In genomic region chr4:117836204-117836767, GRCm38 (mm10) we compare ENCODE assay signal across 8 mouse cellular contexts. TPM values are rescaled to one million over a fixed set of nuclear protein-coding genes. Genes with fewer than 3 reads are reported as not detected.
DNase-seq lines count a peak whose midpoint lies in the region; ATAC-seq and TF ChIP-seq lines count a peak whose summit lies in the region.

No protein-coding gene starts in this region.

- in situ Hi-C loops in ES-E14 (cut with MboI; ENCODE audit: low sequenced_read_pairs in 2 of 2, unreplicated experiment in 2 of 2): loop anchor here in 1 of 2 experiments (25.0 kb wide), 1 partner anchor 251 kb away; no protein-coding TSS in a partner anchor

- H3K27ac ChIP-seq in ES-E14 (ENCODE audit: insufficient read depth, low read depth, low read length, poor library complexity, severe bottlenecking): no peak overlapping the region
- peak overlapping the region; percentile 77 for H3K27ac ChIP-seq in forebrain, embryonic 14.5 days (ENCODE audit: low read depth, low read length)
- peak overlapping the region; percentile 88 for H3K27ac ChIP-seq in neural tube, embryonic 14.5 days (ENCODE audit: low read depth, low read length)
- peak overlapping the region; percentile 79 for H3K27ac ChIP-seq in testis, adult 2 months (ENCODE audit: control insufficient read depth, insufficient read depth, low read depth, low read length)

- no peaks in the 10 kb centered on the region for H3K36me3 ChIP-seq in ES-E14 (ENCODE audit: control insufficient read depth, insufficient read depth, low read length, poor library complexity, severe bottlenecking)
- no peaks in the 10 kb centered on the region for H3K36me3 ChIP-seq in forebrain, embryonic 14.5 days (ENCODE audit: control insufficient read depth, insufficient read depth, low read length)
- H3K36me3 ChIP-seq in neural tube, embryonic 14.5 days (ENCODE audit: control insufficient read depth, insufficient read depth, low read length): no peaks in the 10 kb centered on the region
- no peaks in the 10 kb centered on the region for H3K36me3 ChIP-seq in testis, adult 2 months (ENCODE audit: control insufficient read depth, insufficient read depth, low read length)

- TF ChIP-seq POLR2A in testis, adult 2 months (IDR thresholded peaks at IDR 0.05; ENCODE audit: control insufficient read depth, low read depth, low read length): no peak

- H3K4me3 ChIP-seq in ES-E14 (ENCODE audit: insufficient read depth in 1 of 2, low read depth in 1 of 2, low read length in 2 of 2, poor library complexity in 1 of 2, severe bottlenecking in 1 of 2): peak overlapping the region; percentile 79 to 83
- H3K4me3 ChIP-seq in forebrain, embryonic 14.5 days (ENCODE audit: low read depth, low read length): peak overlapping the region; percentile 71
- H3K4me3 ChIP-seq in neural tube, embryonic 14.5 days (ENCODE audit: low read depth, low read length): peak overlapping the region; percentile 79
- H3K4me3 ChIP-seq in testis, adult 2 months (ENCODE audit: control insufficient read depth, low read depth, low read length): peak overlapping the region; percentile 96

- peak; percentile 90 for ATAC-seq in forebrain, embryonic 14.5 days
- peak; percentile 92 for ATAC-seq in neural tube, embryonic 14.5 days (ENCODE audit: low read depth)

- H3K27me3 ChIP-seq in forebrain, embryonic 14.5 days (replicated peaks; ENCODE audit: control insufficient read depth, insufficient read depth, low read length): no peaks in the 10 kb centered on the region
- no peaks in the 10 kb centered on the region for H3K27me3 ChIP-seq in neural tube, embryonic 14.5 days (ENCODE audit: control insufficient read depth, insufficient read depth, low read length)
- no peaks in the 10 kb centered on the region for H3K27me3 ChIP-seq in testis, adult 2 months (ENCODE audit: control insufficient read depth, insufficient read depth, low read length)

- intact Hi-C loops in heart, postnatal 14 days (cut with DNase I): no loop called here

- no peak for TF ChIP-seq CTCF in testis, adult 2 months (IDR thresholded peaks at IDR 0.05; ENCODE audit: control insufficient read depth, insufficient read depth, insufficient replicate concordance, low read depth, low read length)

- under 1% methylated on average over 48 of the region's 48 CpGs for WGBS in forebrain, embryonic 14.5 days
- WGBS in neural tube, embryonic 14.5 days: under 1% methylated on average over 46 of the region's 48 CpGs

- peak overlapping the region; percentile 96 for H3K4me2 ChIP-seq in forebrain, embryonic 14.5 days (ENCODE audit: low read length)
- peak overlapping the region; percentile 87 for H3K4me2 ChIP-seq in neural tube, embryonic 14.5 days (ENCODE audit: low read depth, low read length)

- H3K9ac ChIP-seq in ES-E14 (ENCODE audit: insufficient read depth, low read depth, low read length, poor library complexity, severe bottlenecking): peak overlapping the region; percentile 88
- H3K9ac ChIP-seq in forebrain, embryonic 14.5 days (ENCODE audit: low read length): peak overlapping the region; percentile 82
- H3K9ac ChIP-seq in neural tube, embryonic 14.5 days (replicated peaks; ENCODE audit: low read depth, low read length): peak overlapping the region; percentile 82

- peak; percentile 87 for DNase-seq in ES-E14 (ENCODE audit: low read depth, low spot score)
- DNase-seq in cerebellum, adult 11 months: peak; percentile 88
- DNase-seq in forebrain, embryonic 14.5 days (ENCODE audit: low spot score): peak; percentile 93
- DNase-seq in heart, postnatal 14 days: peak; percentile 84 to 87
- DNase-seq in layer of hippocampus, adult 18-20 months (ENCODE audit: low spot score in 2 of 2): peak; percentile 80 to 90
- peak; percentile 94 to 96 for DNase-seq in lung, adult 18-20 months

- no peaks in the 10 kb centered on the region for H3K9me3 ChIP-seq in ES-E14 (ENCODE audit: control insufficient read depth, insufficient read depth, low read depth, low read length)
- H3K9me3 ChIP-seq in forebrain, embryonic 14.5 days (replicated peaks; ENCODE audit: control insufficient read depth, low read length): no peaks in the 10 kb centered on the region
- no peaks in the 10 kb centered on the region for H3K9me3 ChIP-seq in neural tube, embryonic 14.5 days (ENCODE audit: control insufficient read depth, low read length)

- peaks cover 0 to 10% of the 10 kb centered on the region in 2 experiments; a peak in 1 of 4 replicates for H3K4me1 ChIP-seq in ES-E14 (ENCODE audit: control insufficient read depth in 2 of 2, insufficient read depth in 2 of 2, low read length in 2 of 2, poor library complexity in 1 of 2)
- H3K4me1 ChIP-seq in forebrain, embryonic 14.5 days (ENCODE audit: control insufficient read depth, insufficient read depth, low read length): peaks cover 2% of the 10 kb centered on the region; the same call in 1 of the 2 replicates
- H3K4me1 ChIP-seq in neural tube, embryonic 14.5 days (ENCODE audit: control insufficient read depth, insufficient read depth, low read length): peaks cover 7% of the 10 kb centered on the region; the same call in 1 of the 2 replicates
- peaks cover 10% of the 10 kb centered on the region for H3K4me1 ChIP-seq in testis, adult 2 months (ENCODE audit: control insufficient read depth, insufficient read depth, low read length)

TF ChIP-seq in ES-E14, 5 proteins besides CTCF, POLR2A, EP300 and RAD21:
- TF ChIP-seq ZC3H11A (IDR thresholded peaks at IDR 0.05; ENCODE audit: borderline replicate concordance, low read depth, low read length) (no peak), MAFK (IDR thresholded peaks at IDR 0.05; ENCODE audit: insufficient read depth, low read depth, low read length) (no peak), CHD2 (IDR thresholded peaks at IDR 0.05; ENCODE audit: low read depth, low read length) (no peak), HCFC1 (IDR thresholded peaks at IDR 0.05; ENCODE audit: borderline replicate concordance, insufficient read depth, low read length) (no peak), ZNF384 (IDR thresholded peaks at IDR 0.05; ENCODE audit: low read depth, low read length) (no peak)

RNA-seq across cellular contexts. Expression of gene Slc6a9, which starts 2.0 kb away (rescaled TPM):
- total RNA-seq in ES-E14 (2012; rRNA removed): 6.9 and 23.5 TPM in 2 replicates
- polyA plus RNA-seq in forebrain, embryonic 14.5 days (2014; fragmentation: Nextera tagmentation; extraction: Ambion mirVana): 8.0 and 9.6 TPM in 2 replicates
- total RNA-seq in heart, postnatal 14 days (2021): 1 to 10 TPM; 2.6 to 4.1 TPM
- total RNA-seq in layer of hippocampus, adult 18-20 months (2021): 10 to 100 TPM; 35.3 to 37.4 TPM
- polyA plus RNA-seq in neural tube, embryonic 14.5 days (2014; fragmentation: Nextera tagmentation; extraction: Ambion mirVana): 32.7 and 42.9 TPM in 2 replicates
- polyA plus RNA-seq in testis, adult 2 months (2012; rRNA removed): 6.4 and 7.4 TPM in 2 replicates

RNA-seq across cellular contexts. Expression of gene Ccdc24, which starts 36.1 kb away (rescaled TPM):
- 1.0 and 3.1 TPM in 2 replicates for total RNA-seq in ES-E14 (2012; rRNA removed)
- 1.5 and 1.6 TPM in 2 replicates for polyA plus RNA-seq in forebrain, embryonic 14.5 days (2014; fragmentation: Nextera tagmentation; extraction: Ambion mirVana)
- under 1 TPM; 0.39 to 0.45 TPM for total RNA-seq in heart, postnatal 14 days (2021)
- total RNA-seq in layer of hippocampus, adult 18-20 months (2021): under 1 TPM; 0.28 to 0.72 TPM
- 1.4 and 2.6 TPM in 2 replicates for polyA plus RNA-seq in neural tube, embryonic 14.5 days (2014; fragmentation: Nextera tagmentation; extraction: Ambion mirVana)
- 137 and 146 TPM in 2 replicates for polyA plus RNA-seq in testis, adult 2 months (2012; rRNA removed)

RNA-seq across cellular contexts. Expression of gene B4galt2, which starts 47.0 kb away (rescaled TPM):
- total RNA-seq in ES-E14 (2012; rRNA removed): 11.1 and 11.2 TPM in 2 replicates
- 49.1 and 50.6 TPM in 2 replicates for polyA plus RNA-seq in forebrain, embryonic 14.5 days (2014; fragmentation: Nextera tagmentation; extraction: Ambion mirVana)
- total RNA-seq in heart, postnatal 14 days (2021): 1 to 10 TPM; 7.5 to 8.0 TPM
- 10 to 100 TPM; 60.4 to 65.2 TPM for total RNA-seq in layer of hippocampus, adult 18-20 months (2021)
- 68.7 and 73.6 TPM in 2 replicates for polyA plus RNA-seq in neural tube, embryonic 14.5 days (2014; fragmentation: Nextera tagmentation; extraction: Ambion mirVana)
- polyA plus RNA-seq in testis, adult 2 months (2012; rRNA removed): 28.5 and 33.1 TPM in 2 replicates

RNA-seq across cellular contexts. Expression of gene Atp6v0b, which starts 50.8 kb away (rescaled TPM):
- total RNA-seq in ES-E14 (2012; rRNA removed): 267 and 398 TPM in 2 replicates
- polyA plus RNA-seq in forebrain, embryonic 14.5 days (2014; fragmentation: Nextera tagmentation; extraction: Ambion mirVana): 483 and 520 TPM in 2 replicates
- total RNA-seq in heart, postnatal 14 days (2021): 100 to 1,000 TPM; 128 to 129 TPM
- total RNA-seq in layer of hippocampus, adult 18-20 months (2021): 100 to 1,000 TPM; 398 to 399 TPM
- 578 and 652 TPM in 2 replicates for polyA plus RNA-seq in neural tube, embryonic 14.5 days (2014; fragmentation: Nextera tagmentation; extraction: Ambion mirVana)
- polyA plus RNA-seq in testis, adult 2 months (2012; rRNA removed): 214 and 232 TPM in 2 replicates

RNA-seq across cellular contexts. Expression of gene Dph2, which starts 55.5 kb away (rescaled TPM):
- 25.1 and 36.1 TPM in 2 replicates for total RNA-seq in ES-E14 (2012; rRNA removed)
- 26.8 and 31.9 TPM in 2 replicates for polyA plus RNA-seq in forebrain, embryonic 14.5 days (2014; fragmentation: Nextera tagmentation; extraction: Ambion mirVana)
- 1 to 10 TPM; 2.7 to 2.9 TPM for total RNA-seq in heart, postnatal 14 days (2021)
- total RNA-seq in layer of hippocampus, adult 18-20 months (2021): 10 to 100 TPM; 11.2 TPM
- 21.5 and 22.9 TPM in 2 replicates for polyA plus RNA-seq in neural tube, embryonic 14.5 days (2014; fragmentation: Nextera tagmentation; extraction: Ambion mirVana)
- polyA plus RNA-seq in testis, adult 2 months (2012; rRNA removed): 6.6 and 8.2 TPM in 2 replicates
